Mouse (Mus musculus): ENCODE results near the gene Iqch.

Iqch gene

DNA sequence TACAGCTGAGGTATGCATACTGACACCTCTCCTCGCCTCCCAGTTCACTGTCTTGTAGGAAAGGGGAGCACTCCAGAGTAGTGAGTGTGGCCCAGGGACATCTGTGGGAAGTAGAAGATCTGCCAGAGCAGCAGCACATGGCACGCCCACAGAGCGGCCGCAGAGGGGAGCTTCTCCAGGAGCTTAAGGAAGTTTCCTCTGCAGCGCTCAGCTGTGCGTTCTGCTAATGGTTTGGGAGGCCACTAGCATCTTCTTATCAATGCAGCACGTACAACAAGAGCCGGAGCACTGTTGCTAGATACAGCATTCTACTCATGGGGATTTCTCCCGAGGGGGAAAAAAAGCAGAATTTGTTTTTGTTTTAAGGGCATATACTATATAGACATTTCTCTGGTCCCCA, 110.0 kb downstream of the Iqch start:
- no peak for DNase-seq (ENCODE audit: low spot score)

DNA sequence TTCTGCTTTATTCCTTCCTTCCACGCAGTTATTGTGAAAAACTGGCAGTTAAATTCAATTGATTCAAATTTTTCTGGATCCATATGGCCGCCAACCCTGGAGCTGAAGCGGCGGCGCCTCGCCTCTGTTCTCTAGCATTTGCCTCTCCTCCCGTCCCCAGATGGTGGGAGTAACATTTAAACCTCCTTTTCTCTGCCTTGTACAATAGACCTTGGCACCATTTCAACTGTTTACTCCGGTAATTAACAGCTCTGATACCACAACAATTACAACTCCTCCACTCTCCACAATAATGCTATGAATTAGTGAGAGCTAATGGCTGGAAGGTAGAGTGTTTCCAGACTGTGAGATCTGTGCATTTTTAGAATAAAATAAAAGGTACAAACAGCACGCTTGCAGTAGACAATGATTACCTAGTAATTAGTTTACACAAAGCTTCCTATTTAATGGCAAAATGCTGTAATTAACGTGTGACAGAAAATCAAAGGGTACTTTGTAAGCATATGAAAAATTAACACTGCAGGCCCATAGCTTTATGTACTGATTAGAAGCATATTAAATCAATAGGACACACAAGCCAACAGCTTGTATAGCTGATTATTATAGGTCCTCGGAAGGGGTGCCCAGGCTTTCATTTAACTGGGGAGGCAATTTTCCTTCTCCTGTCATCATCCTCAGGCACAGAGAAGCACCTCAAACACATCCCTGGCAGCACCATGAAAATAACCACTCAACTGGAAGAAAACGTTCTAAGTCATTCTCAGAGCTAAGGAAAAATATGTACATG, 111.6 kb downstream of the Iqch start:
- DNase-seq (ENCODE audit: low spot score) = no peak

DNA sequence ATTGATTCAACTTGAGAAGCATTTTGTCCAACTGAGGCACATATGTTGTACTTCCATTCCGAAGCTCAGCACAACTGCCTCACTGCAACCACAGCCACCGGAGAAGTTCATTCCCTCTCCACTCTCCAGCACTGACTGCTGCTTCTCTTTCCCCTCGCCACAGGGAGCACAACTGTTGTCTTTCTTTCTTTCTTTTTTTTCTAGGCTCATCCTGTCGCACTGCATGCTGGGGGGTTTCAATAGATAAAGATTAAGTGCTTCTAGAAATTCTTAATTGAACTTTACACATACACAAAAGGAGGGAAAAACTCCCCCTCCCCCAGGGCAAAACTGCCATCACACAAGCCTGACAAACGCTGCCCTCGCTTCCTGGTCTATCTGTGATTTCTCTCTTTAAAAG, 113.1 kb downstream of the Iqch start:
- DNase-seq (ENCODE audit: low spot score) = no peak

DNA sequence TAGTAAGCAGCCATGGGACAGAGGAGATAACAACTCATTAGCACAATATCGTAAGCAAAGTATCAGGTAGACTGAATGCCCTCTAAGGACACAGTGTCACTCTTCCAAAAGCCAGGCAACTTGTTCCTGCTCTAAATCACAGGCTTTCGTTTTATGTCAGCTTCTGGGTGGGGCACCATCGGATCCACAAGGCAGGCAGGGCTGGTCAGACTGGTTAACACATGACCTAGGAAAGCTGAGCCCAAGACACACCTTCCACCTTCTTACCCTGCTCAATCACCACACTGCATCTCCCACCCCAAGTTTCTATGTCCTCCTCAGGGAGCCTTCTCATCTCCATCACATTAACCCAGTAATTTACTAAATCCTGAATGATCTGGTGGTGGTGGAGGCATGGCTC, 136.7 kb downstream of the Iqch start:
- DNase-seq (ENCODE audit: low spot score) = no peak

- DNase-seq (ENCODE audit: low spot score) = peak; percentile 31
Measured at GRCm38 (mm10) chr9:63462296-63462695, 140.0 kb downstream of the Iqch start.

- no peak for DNase-seq (ENCODE audit: low spot score)
Measured at GRCm38 (mm10) chr9:63456401-63456800, 145.9 kb downstream of the Iqch start.

DNA sequence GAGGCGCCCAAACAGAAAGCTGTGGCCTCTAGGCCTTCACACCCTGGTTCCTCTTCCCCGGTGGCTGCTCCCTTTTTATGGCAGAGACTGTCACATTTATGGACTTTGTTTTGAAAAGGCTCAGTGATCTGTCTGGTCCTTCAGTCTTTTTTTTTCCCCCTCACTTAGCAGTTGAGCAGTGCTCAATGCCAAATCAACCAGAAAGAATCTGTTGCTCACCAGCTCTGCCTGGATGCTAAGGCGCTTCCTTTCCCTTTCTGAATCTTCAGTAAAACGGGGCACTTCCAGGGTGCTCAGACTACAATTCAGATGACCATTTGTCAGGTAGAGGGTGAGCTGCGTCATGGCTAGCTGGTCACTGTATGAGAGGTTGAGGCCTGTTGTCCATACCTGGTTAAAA, 148.0 kb downstream of the Iqch start:
- no peak for DNase-seq (ENCODE audit: low spot score)

GRCm38 (mm10) chr9:63450531-63451030, 151.7 kb downstream of the Iqch start:
- no peak for DNase-seq (ENCODE audit: low spot score)

GRCm38 (mm10) chr9:63443695-63444094, 158.6 kb downstream of the Iqch start:
- DNase-seq (ENCODE audit: low spot score) = no peak

DNA sequence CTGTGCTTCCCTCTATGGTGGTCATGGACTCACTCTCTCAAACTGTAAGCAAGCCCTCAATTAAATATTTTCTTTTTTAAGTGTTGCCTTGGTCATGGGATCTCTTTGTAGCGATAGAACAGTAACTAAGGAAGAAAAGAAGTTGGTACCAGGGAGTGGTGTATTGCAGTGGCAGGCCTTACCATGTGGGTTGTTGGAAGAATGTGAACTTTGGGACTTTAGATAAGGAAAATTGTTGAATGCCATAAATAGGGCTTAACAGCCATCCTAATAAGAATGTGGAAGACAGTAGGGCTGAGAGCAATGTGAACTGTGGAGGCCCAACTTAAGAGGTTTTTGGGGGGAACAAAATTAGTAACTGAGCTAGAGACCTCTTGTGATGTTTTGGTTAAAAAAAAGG, 171.6 kb downstream of the Iqch start:
- DNase-seq (ENCODE audit: low spot score) = no peak

DNA sequence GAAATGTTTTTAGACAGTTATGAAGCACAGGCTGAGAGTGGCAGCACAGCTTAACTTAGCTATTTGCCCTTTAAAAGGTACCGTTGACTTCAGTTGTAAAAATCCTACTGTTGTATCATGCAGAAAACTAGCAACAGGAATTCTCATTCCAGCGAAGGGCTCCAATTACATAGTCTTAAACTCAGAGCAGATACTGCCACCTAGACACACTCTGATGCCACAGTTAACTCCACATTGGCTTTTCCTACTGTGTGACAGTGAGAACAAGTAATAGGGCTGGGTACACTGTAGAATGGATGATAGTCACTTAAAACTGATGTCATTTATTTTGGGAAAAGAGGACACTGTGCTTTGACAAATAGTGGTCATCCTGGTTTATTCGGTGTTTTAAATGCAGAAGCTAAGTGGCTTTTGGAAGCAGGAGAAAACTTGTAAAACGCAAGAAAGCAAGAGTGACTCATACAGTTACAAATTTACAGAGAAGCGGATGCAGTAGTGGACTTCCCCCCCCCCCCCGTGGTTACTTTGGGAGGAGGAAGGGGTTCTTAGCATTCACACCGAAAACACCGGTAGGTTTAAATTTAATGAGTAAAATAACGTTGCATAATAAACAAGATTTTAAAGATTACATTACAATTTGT, 181.1 kb downstream of the Iqch start:
- no peak for DNase-seq (ENCODE audit: low spot score)

- DNase-seq (ENCODE audit: low spot score) = no peak
Measured at GRCm38 (mm10) chr9:63420396-63420795, 181.9 kb downstream of the Iqch start.

DNA sequence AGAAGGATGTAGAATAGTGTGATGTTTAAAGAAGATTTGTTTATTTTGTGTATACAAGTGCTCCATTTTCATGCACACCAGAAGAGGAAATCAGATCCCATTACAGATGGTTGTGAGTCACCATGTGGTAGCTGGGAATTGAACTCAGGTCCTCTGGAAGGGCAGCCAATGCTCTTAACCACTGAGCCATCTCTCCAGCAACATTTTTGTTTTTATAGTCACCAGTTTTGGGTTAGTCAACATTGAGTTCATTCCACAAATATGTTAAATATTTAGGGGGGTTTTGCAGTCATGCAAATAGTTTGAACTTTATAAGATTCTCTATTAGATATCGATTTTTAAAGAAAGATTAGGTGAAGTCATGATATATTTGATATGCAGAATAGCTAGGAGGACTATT, 202.1 kb downstream of the Iqch start:
- DNase-seq (ENCODE audit: low spot score) = no peak

DNA sequence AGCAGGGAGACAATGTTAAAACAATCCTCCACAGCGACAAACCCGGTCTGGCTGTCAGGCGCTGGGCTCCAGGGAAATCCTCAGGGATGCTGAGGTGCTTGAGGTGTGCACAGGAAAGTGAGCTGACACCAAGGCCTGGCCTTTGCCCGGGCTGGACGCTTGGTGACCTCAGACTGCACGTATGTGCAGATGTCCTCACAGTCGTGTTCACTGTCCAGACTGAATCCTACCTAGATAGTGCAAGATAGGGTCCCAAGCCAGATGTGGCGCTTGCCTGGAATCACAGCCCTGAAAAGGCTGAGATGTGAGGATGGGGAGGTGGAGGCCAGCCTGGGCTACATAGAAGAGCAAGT, 202.9 kb downstream of the Iqch start:
- no peak for DNase-seq (ENCODE audit: low spot score)

GRCm38 (mm10) chr9:63398611-63399462, 203.5 kb downstream of the Iqch start, which contains the start of gene 2300009A05Rik:
2300009A05Rik (minus strand) TSS chr9:63399246.
- peak; percentile 97 for DNase-seq (ENCODE audit: low spot score)

GRCm38 (mm10) chr9:63395612-63396011, 206.7 kb downstream of the Iqch start:
- no peak for DNase-seq (ENCODE audit: low spot score)

DNA sequence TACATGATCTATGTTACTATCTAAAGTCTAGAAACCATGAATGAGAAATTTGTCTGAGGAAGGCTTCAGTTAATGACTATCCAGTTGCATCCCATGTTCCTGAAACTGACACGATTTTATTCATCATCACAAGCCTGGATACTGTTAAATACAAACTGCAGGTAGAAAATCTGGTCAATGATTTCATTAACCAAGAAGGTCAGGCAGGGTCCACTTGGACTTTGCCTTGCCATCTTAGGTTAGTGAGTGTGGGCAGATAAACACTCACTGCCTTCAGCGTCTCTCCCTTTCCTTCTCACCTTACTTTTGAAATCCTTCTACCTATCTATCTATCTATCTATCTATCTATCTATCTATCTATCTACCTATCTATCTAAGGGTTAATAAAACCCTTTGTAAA, 211.0 kb downstream of the Iqch start:
- no peak for DNase-seq (ENCODE audit: low spot score)

- DNase-seq (ENCODE audit: low spot score) = no peak
Measured at GRCm38 (mm10) chr9:63382761-63383160, 219.5 kb downstream of the Iqch start.

- no peak for DNase-seq (ENCODE audit: low spot score)
Measured at GRCm38 (mm10) chr9:63380326-63380725, 222.0 kb downstream of the Iqch start.

DNA sequence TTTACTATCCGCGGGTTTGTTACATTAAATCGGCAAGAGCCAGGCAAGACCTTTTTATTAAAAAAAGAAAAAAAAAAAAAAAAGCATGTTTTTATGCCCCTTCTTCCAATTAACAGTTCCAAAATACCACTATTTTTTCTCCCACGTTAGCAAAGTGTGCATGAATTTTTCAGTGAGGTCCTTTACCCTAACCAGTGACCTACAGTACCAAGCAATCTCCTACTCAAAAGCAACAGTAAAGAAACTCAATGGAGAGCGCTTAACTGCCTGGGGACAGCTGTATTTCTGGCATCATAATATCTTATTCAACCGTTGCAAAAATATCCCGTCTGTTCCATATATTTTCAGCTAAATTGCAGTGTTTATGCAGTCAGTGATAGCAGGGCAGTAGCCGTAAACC, 224.1 kb downstream of the Iqch start:
- DNase-seq (ENCODE audit: low spot score) = no peak

- DNase-seq (ENCODE audit: low spot score) = peak; percentile 92
Measured at GRCm38 (mm10) chr9:63377270-63378142, 224.8 kb downstream of the Iqch start, which contains the start of gene Map2k5. Map2k5 (minus strand) TSS chr9:63377902.

DNA sequence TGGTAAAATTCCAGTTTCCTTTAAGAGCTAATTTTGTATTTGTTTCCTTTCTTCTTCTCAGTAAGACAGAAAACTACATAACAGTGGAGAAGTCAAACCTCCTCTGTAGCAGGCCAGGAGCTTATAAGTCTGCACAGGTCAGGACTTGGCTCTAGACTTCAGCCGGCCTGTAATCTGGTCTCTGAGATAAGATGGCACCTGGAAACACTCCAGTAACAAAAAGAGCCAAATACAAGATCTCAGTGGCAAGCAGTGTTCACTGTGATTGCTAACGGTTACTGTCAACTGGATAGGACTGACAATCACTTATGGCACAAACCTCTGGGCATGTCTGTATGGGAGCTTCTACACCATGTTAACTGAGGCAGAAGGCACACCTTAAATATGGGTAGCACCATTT, 229.0 kb downstream of the Iqch start:
- DNase-seq (ENCODE audit: low spot score) = no peak
